Mouse (Mus musculus) cerebellum, adult 9-10 months (tissue): ENCODE measurements at regions not wholly inside any gene's neighbourhood (a gene's known extent, or its start where the extent isn't known, plus 50 kb on each side); places are given as distances from the start of the nearest gene placed in this dataset.

Experiments
- DNase-seq: peaks from one replicate; pipeline ENCODE4 v3.0.0; 2022

DNA sequence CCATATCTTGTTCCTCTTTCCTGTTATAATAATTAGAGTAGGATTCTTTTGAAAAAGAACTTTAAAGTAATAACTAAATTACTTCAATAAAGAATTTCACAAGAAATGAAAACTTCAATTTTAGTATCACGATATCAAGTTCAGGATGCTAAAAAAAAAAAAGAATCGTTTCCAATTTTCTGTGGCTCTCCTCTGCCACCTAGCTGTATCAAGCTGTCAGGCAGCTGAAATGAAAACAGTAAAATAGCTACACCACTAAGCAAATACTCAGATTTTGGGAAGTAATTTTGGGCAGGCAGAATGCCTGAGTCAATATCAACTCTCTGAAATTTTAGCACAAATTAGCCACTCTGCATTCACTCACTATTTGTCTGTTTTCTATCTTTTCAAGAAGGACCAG, 694.5 kb upstream of the Arrdc3 start:
- no peak for DNase-seq

DNA sequence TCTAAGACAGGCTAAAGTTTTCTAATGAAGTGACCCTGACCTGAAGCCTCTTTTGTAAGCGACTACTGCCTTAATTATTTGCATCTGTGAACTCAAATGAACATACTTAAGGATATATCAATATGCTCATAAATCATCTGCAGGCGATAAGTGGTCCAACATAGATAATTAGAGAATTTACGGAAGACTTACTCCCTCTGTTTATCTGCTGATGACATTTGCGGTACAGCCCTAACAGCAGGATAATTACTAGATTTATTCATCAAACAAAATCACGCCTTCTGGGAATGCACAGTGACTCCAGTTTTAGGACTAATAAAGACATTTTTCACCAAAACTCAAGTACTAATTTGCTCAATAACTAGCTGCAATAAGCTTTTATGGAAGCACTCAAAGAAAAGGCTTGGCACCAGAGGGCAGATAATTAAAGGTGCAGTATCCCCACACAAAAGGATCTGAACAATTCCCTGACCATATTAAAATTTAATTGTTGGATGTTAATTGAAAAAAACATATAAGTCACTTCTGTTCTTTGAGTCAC, 688.0 kb upstream of the Arrdc3 start:
- DNase-seq: no peak

DNA sequence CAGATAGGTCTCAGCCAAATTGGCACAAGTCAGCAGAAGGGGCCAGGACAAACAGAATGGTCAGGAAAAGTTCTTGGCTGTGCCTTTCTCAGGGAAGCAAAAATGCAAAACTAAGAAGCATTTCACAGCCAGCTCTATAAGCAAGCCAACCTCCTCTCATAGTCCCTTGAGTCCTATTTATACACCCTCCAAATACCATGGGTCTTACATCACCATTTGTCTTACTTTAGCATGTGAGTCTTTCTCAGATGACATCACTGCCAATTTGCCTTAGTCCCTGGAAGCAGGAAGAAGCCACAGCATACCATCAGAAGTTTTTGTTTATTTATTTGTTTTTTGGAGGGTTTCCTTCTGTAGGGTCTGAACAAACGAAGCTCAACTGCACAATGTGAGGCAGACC, 659.1 kb upstream of the Arrdc3 start:
- no peak for DNase-seq

DNA sequence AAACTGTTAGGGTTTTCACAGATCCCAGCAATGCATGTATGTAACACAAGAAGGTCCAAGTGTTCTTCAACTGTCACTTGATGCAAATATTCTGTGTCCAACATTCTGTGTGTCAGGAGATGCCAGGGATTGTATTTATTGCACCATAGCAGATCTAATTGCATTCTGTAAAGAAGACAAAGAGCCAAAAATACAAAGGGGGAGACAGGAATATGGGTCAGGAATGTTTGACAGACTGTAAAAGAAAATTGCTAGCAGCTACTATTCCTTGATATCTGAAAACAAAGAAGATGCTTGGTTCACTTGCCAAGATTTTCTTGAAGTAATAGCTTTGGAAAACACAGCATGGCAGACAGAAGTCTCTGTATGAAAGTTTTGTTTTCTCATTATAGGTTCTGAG, 651.8 kb upstream of the Arrdc3 start:
- DNase-seq: no peak

DNA sequence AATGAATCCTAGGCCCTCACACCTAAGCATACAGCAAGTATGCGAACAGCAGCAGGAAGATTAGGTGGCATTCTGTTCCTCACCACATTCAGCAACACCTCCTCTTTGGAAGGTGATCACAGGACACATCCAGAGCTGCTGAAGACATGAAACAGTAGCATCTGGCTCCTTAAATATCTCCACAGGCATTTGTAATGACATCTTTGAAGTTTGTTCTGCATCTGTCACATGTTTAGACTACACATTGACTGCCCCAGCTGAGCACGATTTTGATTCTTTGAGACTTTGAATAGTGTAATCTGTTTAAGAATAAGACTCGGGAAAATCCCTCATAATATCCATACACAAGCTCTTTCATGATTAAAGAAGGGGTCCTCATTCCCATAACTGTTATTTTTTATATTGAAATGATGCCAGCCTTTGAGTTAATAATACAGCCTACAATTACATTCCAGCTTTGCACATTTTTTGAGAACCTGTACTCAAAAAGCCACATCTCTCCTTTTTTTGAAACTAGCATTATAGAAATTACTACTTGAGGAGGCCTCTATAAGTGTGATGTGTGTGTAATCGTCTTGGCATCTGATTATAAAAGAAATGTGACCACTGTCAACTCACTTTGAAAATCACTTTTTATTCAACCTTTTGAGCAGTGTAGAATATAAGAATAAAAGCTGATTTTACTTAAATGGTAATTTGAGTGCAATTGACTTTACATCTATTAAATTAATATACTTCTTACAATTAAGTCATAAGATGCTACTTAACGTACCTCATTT, 647.7 kb upstream of the Arrdc3 start:
- DNase-seq: no peak

DNA sequence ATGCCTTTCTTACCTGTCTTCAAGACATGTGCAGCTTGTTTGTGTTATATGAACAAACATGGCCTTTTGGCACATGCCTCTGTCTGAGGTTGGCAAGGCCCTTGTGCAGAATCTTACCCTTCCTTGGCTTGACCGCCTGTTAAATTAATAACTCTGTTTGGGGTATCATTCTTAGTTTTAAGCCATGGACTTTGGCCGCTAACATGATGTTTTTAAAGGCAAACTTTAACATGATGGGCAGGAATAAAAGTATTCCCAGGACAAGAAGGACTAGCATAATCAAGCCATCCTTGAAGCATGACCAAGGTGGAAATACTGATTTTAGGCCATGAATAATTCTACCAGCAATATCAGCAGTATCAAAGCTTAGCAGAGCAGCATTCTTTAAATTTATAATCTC, 620.4 kb upstream of the Arrdc3 start:
- no peak for DNase-seq

DNA sequence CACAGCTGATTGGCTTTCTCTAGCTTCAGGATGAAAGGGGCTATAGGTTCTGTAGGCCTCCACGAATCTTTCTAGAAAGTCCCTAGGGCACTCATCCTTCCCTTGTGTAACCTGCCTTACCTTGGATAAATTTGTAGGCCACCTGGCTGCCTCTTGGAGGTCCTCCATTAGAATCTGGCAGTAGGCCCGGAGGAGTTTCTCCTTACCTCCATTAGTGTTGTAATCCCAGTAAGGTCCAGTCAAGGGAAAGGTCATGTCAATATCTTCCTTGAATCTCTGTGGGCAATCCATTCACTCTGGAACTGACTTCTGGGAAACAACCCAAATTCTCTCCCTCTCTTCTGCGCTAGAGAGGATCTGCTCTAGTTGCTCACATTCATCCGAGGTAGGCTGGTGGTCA, 616.1 kb upstream of the Arrdc3 start:
- no peak for DNase-seq

DNA sequence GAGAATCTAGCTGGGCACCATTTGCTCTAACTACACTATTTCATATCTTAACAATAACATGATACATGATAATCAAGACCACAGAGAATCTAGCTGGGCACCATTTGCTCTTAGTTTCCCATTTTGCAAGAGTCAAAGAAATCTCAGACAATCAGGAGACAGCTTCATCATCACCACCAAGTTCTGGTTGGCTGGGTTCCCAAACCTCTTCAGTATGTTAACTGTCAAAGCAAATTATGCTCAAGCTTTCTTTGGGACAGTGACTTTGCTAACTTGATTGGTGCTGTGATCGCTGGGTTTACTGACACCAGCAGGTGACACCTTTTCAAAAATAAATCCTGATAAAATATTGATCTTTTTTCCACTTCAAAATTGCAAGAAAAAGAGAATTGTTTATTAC, 609.2 kb upstream of the Arrdc3 start:
- no peak for DNase-seq

DNA sequence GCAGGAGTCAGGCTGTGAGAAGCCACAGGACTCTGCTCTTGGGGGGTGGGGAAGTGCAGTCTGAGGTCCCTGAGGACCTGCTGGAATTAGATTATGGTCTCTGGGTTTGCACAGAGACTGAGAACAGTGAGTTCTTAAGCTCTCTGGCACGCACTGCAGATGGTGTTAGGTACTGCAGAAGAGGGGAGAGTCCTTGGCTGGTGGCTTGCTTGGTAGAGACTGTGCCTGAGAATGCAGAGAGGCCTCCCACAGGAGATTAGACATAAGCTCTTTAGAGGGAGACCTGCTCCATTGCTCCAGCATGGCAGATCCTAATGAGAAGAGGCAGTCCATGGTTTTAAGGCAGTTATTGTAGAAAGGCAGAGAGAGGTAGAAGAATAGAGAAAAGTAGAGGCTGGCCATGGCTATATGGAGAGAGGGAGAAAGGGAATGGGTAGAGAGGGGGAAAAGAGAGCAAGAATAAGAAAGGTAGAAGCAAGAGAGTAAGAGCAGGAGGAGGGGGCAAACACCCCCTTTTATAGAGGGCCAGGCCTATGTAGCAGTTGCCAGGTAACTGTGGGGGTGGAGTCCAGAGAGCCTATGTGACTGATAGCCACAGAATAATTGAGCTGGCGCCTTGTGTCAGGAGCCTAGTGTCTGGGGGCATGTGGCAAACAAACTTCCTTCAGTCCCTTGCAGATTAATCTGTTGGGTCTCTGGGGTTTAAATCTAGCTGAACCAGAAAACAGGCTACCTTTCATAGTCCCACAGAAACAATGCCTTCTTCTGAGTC, 591.3 kb upstream of the Arrdc3 start:
- DNase-seq: no peak

DNA sequence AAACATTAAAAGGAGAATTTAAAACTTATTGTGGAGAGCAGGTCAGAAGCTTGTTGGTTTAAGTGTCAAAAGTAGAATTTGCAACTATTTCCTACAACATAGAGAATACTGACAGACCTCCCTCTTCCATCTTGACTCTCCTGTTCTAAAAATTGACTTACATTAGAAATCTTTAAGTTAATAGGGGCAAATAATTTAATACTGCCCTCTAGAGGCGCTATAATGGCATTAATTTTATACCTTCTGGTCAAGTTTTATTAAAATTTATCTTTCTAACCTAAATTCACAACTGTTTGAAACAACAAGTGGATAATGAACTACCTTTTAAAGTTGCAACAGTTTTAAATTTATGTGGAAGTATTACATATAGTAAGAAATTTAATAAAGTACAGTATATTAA, 587.5 kb upstream of the Arrdc3 start:
- no peak for DNase-seq

DNA sequence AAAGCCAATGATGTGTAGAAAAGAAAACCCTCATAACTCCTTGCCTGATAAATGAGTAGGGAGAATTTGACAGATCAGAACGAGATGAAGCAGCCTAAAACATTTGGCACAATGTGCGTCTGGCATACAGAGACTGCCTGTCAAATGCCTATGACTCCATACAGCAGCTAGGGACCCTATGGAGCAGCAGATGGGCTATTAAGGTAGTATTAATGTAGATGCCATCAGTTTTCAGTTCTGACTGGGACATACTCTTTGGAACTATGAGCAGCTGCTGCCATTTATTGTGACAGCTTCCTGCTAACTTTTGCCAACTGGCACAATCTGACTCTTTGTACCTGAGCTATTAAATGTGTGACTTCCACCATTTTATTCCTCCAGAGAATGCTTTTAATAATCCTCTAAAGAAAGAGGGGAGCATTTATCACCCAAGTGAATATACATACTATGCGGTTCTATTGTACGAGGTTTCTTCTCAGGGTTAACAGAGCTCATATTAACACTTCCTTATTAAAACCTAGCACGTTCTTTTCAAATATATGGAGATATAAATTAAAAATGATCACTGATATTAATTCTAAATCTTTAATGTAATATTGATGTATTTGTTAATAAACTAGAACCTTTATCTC, 549.0 kb upstream of the Arrdc3 start:
- no peak for DNase-seq

DNA sequence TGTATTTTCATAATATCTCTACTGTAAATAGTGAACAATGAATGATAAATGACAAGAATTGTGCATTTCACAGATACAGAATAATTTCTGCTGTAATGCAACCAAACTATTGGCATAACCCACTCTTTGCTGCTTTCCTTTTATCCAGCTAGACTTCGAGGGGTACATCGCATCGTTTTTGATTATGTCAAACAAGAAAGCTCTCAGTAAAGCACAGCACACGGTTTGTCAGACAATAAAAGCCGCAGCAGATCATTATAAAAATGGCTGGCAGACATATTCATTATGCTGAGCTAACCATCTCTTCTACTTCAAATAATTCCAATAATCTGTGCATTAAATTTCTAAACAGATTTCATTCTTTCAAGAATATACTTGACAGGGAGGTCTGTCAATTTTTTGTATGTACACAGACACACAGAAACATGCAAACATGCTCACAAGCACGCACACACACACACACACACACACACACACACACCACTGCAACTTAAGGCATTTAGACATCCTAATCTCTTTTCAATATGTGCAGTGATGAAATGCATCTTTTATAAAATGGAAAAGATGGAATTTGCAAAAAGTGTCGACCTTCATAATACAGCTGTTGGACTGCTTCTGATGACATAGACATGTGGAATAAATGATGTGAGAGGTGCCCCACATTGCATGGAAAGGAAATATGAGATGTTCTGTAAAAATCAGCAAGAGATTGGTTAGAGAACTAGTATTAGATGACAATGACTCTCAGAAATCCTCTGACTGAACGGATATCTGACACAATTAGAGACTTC, 548.1 kb upstream of the Arrdc3 start:
- DNase-seq: no peak

DNA sequence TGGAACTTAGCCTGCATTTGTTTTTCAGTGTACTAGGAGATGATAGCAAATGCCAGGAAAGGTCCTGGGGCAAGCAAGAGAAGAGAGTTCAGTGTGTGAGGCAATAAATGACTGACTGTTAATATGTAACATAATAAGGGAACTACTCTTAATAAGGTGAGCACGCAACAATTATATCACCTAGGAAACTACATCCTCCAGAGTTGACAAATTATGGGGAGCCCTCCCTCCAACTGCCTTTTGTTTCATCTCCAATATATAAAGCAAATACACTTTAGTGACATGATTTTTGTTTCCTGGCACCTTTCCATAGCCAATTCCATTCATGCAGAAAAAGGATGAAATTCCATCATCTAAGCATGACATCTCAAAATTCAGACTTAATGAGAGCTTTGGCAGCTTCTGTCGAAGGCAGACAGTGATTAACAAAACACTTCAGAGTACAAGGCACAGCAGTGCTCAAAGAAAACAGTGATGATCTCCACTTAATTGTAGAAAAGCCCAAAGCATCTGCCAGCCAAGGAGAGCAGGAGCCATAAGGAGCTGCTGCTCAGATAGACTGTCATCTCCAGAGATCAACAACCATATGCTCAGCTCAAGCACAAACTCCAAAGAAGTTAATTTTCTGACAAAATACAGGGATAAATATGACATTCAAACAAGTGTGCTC, 536.1 kb upstream of the Arrdc3 start:
- no peak for DNase-seq

DNA sequence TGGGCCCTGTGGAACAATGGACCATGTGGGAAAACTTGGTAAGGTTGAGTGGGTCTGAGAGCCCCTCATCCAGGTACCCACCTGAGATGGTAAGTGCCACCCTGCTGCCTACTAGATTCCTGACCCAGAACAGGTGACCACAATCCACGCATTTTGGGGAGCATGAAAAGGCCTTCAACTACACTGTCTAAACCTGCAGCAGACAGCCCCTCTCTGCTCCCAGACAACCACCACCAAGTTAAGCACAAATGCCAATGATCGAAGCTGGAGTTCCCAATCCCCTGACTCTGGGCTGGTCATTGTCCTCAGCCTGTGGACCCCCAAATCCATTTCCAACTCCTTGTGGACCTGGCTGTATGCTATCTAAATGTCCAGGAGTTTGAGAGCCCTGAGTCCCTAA, 517.2 kb upstream of the Arrdc3 start:
- DNase-seq: no peak

DNA sequence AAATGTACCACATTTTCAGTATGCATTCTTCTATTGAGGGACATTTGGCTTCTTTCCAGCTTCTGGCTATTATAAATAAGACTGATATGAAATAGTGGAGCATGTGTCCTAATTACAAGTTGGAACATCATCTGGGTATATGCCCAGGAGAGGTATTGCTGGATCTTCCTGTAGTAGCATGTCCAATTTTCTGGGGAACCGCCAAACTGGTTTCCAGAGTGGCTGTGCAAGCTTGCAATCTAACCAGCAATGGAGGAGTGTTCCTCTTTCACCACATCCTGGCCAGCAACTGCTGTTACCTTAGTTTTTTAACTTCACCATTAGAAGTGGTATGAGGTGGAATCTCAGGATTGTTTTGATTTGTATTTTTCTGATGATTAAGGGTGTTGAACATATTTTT, 512.7 kb upstream of the Arrdc3 start:
- DNase-seq: no peak

DNA sequence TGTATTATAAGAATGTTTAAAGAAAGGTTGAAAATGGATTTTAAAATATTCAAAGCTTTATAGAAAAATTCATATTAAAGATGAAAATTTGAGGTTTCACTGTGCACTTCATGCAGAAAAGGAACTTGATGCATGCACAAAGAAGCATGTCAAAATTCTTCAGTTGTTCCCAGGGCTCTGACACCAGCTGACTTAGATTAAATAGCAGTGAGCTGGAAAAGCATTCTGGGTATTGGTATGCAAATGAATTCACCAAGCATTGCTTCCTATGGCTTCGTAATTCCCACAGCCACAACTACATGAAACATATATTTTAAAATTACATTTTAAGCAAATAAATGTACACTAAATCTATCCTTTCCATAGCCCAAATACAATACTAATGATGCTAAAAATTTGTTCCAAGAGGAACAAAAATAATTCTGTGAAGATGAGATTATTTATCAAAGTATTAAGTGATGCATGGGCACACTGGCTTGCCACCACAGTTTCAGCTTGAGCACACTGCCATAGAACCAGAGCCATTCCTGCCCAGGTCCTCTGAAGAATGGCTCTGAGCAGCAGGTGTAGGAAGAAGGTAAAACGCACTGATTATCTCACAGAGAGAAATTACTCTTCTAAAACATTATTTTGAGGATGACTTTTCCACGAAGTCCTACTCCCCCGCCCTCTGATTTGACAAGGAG, 501.8 kb upstream of the Arrdc3 start:
- no peak for DNase-seq

DNA sequence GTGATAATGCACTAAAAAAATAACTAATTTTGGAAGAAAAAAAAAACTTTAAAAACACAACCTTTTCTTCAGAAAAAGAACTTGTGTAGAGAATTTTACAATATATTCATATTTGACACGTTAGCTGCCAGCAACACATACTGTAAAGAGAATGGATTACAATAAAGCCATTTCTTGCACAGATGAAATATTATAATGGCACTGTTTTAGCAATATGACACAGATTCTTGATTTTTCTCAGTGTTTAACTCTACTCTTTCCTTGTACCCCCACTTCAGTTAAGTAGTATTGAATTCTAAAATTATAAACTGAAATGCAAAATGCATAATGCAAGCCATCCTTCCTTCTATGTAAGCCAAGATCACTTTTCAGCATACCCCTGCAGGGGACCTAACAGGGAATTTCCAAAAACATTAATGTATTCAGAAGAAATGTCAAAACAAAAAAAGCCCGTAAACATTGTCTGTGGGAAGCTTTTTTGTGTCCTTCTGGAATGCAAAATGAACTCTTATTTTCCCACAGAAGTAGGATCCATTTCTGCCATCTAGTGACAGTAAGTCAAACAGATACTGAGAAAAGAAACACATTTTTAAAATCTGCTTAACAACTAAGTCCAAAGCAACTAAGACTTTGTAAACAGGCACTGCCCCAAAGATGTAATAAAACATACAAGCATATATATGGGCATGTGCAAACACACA, 501.1 kb upstream of the Arrdc3 start:
- no peak for DNase-seq

DNA sequence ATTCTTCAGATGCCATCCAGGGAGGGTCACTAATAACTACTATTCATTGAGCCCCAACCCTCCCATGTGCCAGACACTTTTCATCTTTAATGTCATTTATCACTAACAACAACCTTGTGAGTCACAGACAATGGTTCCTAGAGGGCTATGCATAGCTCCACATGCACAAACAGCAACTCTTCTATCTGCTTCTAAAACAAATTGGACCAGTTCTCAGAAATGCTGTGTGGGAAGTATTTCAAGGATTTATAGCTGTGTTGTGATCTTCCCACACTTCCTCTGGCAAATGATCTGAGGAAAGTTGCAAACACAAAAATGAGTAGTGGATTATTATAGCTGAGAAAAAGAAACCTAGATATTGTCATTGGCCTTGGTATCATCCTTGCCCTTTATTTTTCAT, 474.3 kb upstream of the Arrdc3 start:
- DNase-seq: no peak

DNA sequence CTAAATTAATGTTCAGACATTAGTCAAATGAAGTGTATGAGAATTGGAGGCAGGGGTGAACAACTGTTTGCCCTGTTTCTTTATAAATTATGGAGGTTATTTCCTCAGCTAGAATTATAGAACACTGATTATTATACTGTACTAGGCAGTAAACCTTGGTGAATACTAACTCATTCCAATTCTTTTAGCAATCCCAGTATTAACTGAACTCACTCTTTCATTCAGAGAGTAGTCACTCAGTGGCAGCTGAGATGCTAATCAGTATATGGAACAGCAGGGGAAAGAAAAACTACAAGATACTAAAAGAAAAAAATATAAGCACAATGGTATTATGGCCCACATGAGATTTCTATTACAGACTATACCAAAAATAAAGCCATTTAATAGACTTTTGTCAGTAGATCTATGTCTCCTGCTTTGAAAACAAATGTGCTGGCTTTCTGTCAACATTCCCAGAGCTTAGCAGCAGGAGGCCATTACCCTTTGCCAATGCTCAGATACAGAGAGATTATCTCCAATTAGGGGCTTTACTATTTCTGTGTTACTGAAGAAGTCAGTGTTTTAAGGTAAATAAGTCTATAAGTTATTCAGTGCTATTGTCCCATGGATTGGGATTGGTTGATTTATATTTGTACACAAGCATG, 473.3 kb upstream of the Arrdc3 start:
- peak; percentile 11 for DNase-seq

DNA sequence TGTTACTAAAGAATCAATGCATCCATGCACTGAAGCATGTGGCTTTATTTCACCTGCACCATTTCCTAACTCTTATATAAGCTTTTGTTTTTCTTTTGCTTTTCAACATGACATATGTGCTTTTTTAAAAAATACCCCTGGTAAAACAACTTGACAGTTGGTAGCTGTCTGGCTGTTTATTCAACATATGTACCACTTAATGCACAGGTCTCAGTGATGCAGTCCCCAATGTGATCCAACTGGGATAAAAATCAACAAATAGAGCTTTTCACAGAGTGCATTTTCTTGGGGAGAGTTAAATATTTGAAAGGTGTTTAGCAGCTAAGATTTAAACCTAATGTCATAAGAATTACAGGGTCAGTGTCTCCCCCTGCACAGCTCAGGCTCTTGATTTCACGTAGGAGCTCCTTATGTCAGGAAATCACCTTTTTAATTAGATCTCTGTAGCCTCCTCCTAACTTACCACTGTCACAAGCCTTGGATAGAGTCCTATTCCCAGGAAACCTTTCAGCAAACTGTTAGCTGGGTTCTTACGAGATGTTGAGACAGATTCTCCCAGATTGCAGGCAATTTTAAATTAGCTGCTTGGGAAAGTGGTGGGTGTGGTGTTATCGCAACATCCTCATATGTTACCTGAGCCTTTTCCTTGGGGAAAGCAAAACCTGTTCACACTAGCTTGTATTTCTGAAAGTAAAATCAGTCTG, 464.6 kb upstream of the Arrdc3 start:
- no peak for DNase-seq
